Mouse (Mus musculus) limb, embryonic 14.5 days (tissue): ENCODE results near the gene Nxpe2. TPM values are rescaled to one million over a fixed set of nuclear protein-coding genes. Genes with fewer than 3 reads are reported as not detected.

Experiments
- ATAC-seq: fragments of 200-750 bp; cut with Nextera tagmentation; 2 replicates; pipeline ENCODE4 v1.8.0; 2017; ENCODE audit warnings: low read depth, moderate number of reproducible peaks, moderate TSS enrichment; ENCODE audit not compliant: low FRiP score
- DNase-seq: peaks from one replicate; pipeline ENCODE4 v3.0.0-alpha.2; 2015; ENCODE audit warnings: low spot score
- H3K27ac ChIP-seq: fragments of 300-500 bp; sonication (generic); replicated peaks from 2 replicates; pipeline ENCODE4 v1.5.1; 2014; ENCODE audit warnings: low read depth, mild to moderate bottlenecking, low read length, moderate library complexity, mixed read lengths
- H3K27me3 ChIP-seq: fragments of 300-500 bp; sonication (generic); 2 replicates; pipeline ENCODE4 v1.6.1; 2014; ENCODE audit warnings: low read length, mixed read lengths; ENCODE audit not compliant: control insufficient read depth, insufficient read depth
- H3K36me3 ChIP-seq: fragments of 300-500 bp; sonication (generic); 2 replicates; pipeline ENCODE4 v1.6.1; 2014; ENCODE audit warnings: mild to moderate bottlenecking, low read length, moderate library complexity, mixed read lengths; ENCODE audit not compliant: control insufficient read depth, insufficient read depth
- H3K4me1 ChIP-seq: fragments of 300-500 bp; sonication (generic); 2 replicates; pipeline ENCODE4 v1.6.1; 2014; ENCODE audit warnings: antibody characterized with exemption, low read length, mixed read lengths; ENCODE audit not compliant: control insufficient read depth, insufficient read depth
- H3K4me2 ChIP-seq: fragments of 300-500 bp; sonication (generic); replicated peaks from 2 replicates; pipeline ENCODE4 v1.6.1; 2014; ENCODE audit warnings: low read depth, mild to moderate bottlenecking, low read length, moderate library complexity; ENCODE audit not compliant: severe bottlenecking
- H3K4me3 ChIP-seq: fragments of 300-500 bp; sonication (generic); replicated peaks from 2 replicates; pipeline ENCODE4 v1.5.1; 2014; ENCODE audit warnings: low read length
- H3K9ac ChIP-seq: fragments of 300-500 bp; sonication (generic); 2 replicates; pipeline ENCODE4 v1.6.1; 2014; ENCODE audit warnings: mild to moderate bottlenecking, low read depth, low read length, moderate library complexity; ENCODE audit not compliant: severe bottlenecking
- H3K9me3 ChIP-seq: fragments of 300-500 bp; sonication (generic); 2 replicates; pipeline ENCODE4 v1.6.1; 2016; ENCODE audit warnings: low read length; ENCODE audit not compliant: control insufficient read depth
- POLR2A ChIP-seq: fragments of 200-500 bp; IDR thresholded peaks from 2 replicates; pipeline ENCODE4 v1.8.0; 2012; ENCODE audit warnings: inconsistent platforms, mild to moderate bottlenecking, moderate library complexity, borderline replicate concordance; ENCODE audit not compliant: insufficient read depth, insufficient read length; ENCODE audit errors: extremely low read depth
- WGBS: fragments of 180-500 bp; shearing (Covaris S2); extraction: QIAGEN DNeasy Blood & Tissue Kit; methylation state at CpG from one replicate; pipeline ENCODE4 v1.1.7; 2014; 5-methylcytosine and 5-hydroxymethylcytosine counted together
- polyA plus RNA-seq, 2 experiments: library from polyadenylated mRNA; depleted of rRNA in 1 of 2; stranded (reverse) in 1 of 2; unstranded in 1 of 2; fragments of >200 nt; fragmentation: Nextera tagmentation in 1 of 2; extraction: Ambion mirVana in 1 of 2; gene quantifications; 2 replicates each; pipeline versions ENCODE4 v1.2.1 to v1.2.3; 2012 to 2014

Gene Nxpe2
- polyA plus RNA-seq, 2 experiments = 1.4 to 2.0 TPM

GRCm38 (mm10) chr9:48338783-48339455 is 14.3 kb downstream of the Nxpe2 start:
- Histone ChIP-seq H3K9ac (no peak overlapping the region), H3K4me3 (no peak overlapping the region), H3K27ac (no peak overlapping the region), H3K27me3 (no peaks in the 10 kb centered on the region), H3K36me3 (no peaks in the 10 kb centered on the region), H3K9me3 (no peaks in the 10 kb centered on the region), H3K4me1 (peaks cover 13% of the 10 kb centered on the region), H3K4me2 (no peak overlapping the region)
- TF ChIP-seq POLR2A = no peak
- DNase-seq (no peak), ATAC-seq (no peak)
- 75% methylated on average over 4 of the region's 4 CpGs for WGBS

DNA sequence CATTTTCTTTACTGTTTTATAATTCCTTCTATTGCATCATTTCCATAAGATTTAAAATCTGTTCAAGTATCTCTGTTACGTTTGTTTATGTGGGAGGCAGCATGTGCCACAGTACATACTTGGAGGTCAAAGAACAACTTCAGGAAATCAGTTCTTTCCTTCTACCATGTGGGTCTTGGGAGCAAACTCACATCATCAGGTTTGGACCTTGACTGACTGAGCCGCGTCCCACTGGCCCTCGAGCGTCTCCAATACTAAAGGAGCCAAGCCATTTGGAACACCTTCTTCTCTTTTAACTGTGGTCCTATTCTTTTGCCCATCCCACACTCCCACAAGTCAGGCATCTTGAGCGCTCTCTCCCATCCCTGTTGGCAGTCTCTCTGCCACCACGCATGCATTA is 23.7 kb downstream of the Nxpe2 start:
- TF ChIP-seq POLR2A = no peak
- 93% methylated on average over 7 of the region's 7 CpGs for WGBS
- no peaks in the 10 kb centered on the region for H3K4me1 ChIP-seq
- H3K27me3 ChIP-seq = no peaks in the 10 kb centered on the region
- DNase-seq = no peak
- H3K9ac ChIP-seq = no peak overlapping the region
- ATAC-seq = no peak
- H3K36me3 ChIP-seq = no peaks in the 10 kb centered on the region
- no peak overlapping the region for H3K4me3 ChIP-seq
- H3K4me2 ChIP-seq = no peak overlapping the region
- no peak overlapping the region for H3K27ac ChIP-seq
- H3K9me3 ChIP-seq = no peaks in the 10 kb centered on the region

DNA sequence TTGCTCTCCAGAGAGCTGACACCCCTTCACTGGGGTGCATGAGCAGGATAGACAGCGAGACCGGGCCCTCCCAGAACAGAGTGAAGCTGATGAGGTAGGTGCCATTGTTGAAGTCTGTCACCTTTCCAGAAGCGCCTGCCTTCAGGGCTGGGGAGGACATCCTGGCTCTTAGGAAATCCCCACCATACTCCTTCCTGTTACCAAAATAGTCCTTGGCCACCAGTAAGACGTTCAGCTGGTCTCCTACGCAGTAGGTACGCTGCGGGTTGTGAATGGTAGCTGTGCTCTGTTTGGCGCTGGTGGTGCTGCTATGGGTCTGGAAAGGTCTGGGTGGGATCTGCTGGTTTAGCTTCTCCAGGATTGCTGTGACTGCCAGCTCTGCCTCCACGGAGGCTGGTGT is 26.9 kb downstream of the Nxpe2 start:
- Histone ChIP-seq H3K4me1 (no peaks in the 10 kb centered on the region), H3K27me3 (no peaks in the 10 kb centered on the region), H3K36me3 (no peaks in the 10 kb centered on the region), H3K9me3 (no peaks in the 10 kb centered on the region), H3K4me2 (no peak overlapping the region), H3K27ac (no peak overlapping the region), H3K9ac (no peak overlapping the region), H3K4me3 (no peak overlapping the region)
- TF ChIP-seq POLR2A = no peak
- WGBS = 89% methylated on average over 9 of the region's 9 CpGs
- ATAC-seq (no peak), DNase-seq (no peak)

DNA sequence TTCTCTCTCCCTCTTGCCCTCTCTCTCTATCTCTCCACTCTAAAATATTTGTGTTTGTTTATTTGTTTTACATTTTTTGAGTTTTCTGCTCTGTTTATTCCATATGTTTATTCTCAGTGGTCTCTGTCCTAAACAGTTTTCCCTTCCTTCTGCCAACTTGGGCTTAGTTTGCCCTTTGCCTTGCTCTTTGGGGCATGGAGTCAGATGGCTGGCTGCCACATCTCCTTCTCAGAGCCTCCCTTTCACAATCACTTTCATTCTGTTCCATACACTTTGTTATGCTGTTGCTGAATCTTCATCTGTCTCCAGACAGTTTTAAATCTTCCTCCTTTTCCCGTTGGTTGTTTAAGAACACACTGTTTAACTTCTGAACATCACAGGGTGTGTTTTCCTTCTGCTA is 37.4 kb downstream of the Nxpe2 start:
- Histone ChIP-seq H3K4me2 (no peak overlapping the region), H3K4me1 (no peaks in the 10 kb centered on the region), H3K27me3 (no peaks in the 10 kb centered on the region), H3K9ac (no peak overlapping the region), H3K36me3 (no peaks in the 10 kb centered on the region), H3K4me3 (no peak overlapping the region), H3K27ac (no peak overlapping the region), H3K9me3 (no peaks in the 10 kb centered on the region)
- no peak for DNase-seq
- no peak for TF ChIP-seq POLR2A
- no peak for ATAC-seq
- 85% methylated on average over 1 of the region's 1 CpGs for WGBS

DNA sequence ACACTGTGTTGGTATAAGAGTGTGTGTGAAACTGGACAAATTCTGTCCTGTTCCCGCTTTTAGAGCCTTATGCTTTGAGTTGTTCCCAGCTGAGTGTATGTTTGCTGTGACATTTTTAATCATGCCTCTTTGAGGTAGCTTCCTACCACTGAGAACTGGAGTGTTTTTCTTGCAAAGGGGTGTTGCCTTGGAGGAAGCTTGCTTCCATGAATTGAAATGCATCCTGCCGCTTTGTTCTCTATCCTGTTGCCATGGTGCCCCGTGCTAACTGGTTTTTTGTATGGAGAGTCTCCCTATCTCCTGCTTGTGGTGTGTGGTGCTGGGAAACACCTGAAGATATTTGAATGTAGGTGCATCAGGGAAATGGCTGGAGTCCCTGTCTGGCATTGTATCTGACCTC is 39.1 kb downstream of the Nxpe2 start:
- Histone ChIP-seq H3K9me3 (no peaks in the 10 kb centered on the region), H3K9ac (no peak overlapping the region), H3K4me1 (no peaks in the 10 kb centered on the region), H3K27ac (no peak overlapping the region), H3K27me3 (no peaks in the 10 kb centered on the region), H3K4me2 (no peak overlapping the region), H3K36me3 (no peaks in the 10 kb centered on the region), H3K4me3 (no peak overlapping the region)
- DNase-seq = no peak
- 59% methylated on average over 3 of the region's 3 CpGs for WGBS
- TF ChIP-seq POLR2A = no peak
- no peak for ATAC-seq
